16 mouse cellular contexts compared by ENCODE assay signal in the genomic region with DNA sequence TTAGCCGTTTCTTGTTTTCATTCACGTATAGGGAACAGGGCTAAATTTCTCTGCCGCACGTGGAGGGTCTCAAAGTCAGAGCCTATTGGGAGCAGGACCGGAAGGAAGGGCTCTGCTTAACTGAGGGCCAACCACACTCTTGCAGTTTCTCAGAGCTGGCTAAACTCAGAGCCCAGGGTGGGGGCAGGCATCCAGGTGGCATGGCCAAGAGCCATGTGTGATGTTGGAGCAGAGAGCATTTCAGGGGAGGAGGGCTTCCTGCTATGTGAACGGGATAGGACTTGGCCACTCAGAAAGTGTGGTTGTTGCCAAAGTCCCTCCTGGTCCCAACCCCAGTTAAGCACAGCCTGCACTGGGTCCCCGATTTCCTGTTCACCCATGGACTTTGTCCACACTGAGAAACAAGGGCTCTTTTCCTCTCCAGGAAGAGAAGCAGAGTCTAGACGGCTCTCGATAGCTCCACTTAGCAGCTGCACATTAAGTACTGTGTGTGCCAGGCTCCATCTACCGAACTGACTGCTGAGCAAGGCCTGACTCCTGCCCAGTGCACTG. TPM values are rescaled to one million over a fixed set of nuclear protein-coding genes. Genes with fewer than 3 reads are reported as not detected.
"Had no signal": no experiment of that assay in that cellular context is flagged by ENCODE, and none has a peak within 500 bp of the region (broad histone marks: within the 10 kb centered on the region; RNA-seq: fewer than 3 reads in every experiment).

No protein-coding gene starts in this region.

- DNase-seq: kidney, adult 11 months; kidney, adult 9 months; kidney, postnatal 10 days; layer of hippocampus, adult 9-11 months; lung, adult 18-20 months; lung, postnatal 36 days; midbrain, embryonic 14.5 days; retina, postnatal 1 day; right cerebral cortex, postnatal 4 days; thymus, postnatal 4 days had no signal

- H3K4me3 ChIP-seq: limb, embryonic 15.5 days; neural tube, embryonic 12.5 days had no signal

- H3K9me3 ChIP-seq: limb, embryonic 15.5 days; neural tube, embryonic 12.5 days had no signal

- H3K9ac ChIP-seq: limb, embryonic 15.5 days; liver, embryonic 14.5 days; neural tube, embryonic 12.5 days had no signal

- H3K4me2 ChIP-seq: limb, embryonic 15.5 days; neural tube, embryonic 12.5 days had no signal

- H3K27ac ChIP-seq: limb, embryonic 15.5 days; liver, embryonic 14.5 days; neural tube, embryonic 12.5 days had no signal

- H3K36me3 ChIP-seq: limb, embryonic 15.5 days; neural tube, embryonic 12.5 days had no signal

RNA-seq across cellular contexts. Expression of gene Tmem54, which starts 2.1 kb away (rescaled TPM):
- total RNA-seq: monocyte, adult 5-6 weeks; neutrophil, adult 5-6 weeks had no signal
- polyA plus RNA-seq: midbrain, embryonic 14.5 days had no signal

RNA-seq across cellular contexts. Expression of gene Hpca, which starts 14.4 kb away (rescaled TPM):
- total RNA-seq: megakaryocyte progenitor cell, adult 5-6 weeks; monocyte, adult 5-6 weeks; neutrophil, adult 5-6 weeks had no signal

RNA-seq across cellular contexts. Expression of gene Fndc5, which starts 29.4 kb away (rescaled TPM):
- total RNA-seq: megakaryocyte progenitor cell, adult 5-6 weeks; monocyte, adult 5-6 weeks; neutrophil, adult 5-6 weeks had no signal
